Comparison of ENCODE assay signal across 7 mouse cellular contexts in genomic region chr6:134807794-134808193, GRCm38 (mm10).
"Had no signal": no experiment of that assay in that cellular context is flagged by ENCODE, and none has a peak within 500 bp of the region (broad histone marks: within the 10 kb centered on the region; RNA-seq: fewer than 3 reads in every experiment).

No protein-coding gene starts in this region.

- H3K27ac ChIP-seq: limb, embryonic 12.5 days; liver, embryonic 14.5 days; midbrain, embryonic 13.5 days; neural tube, embryonic 15.5 days had no signal

- DNase-seq: kidney, adult 8-10 months; kidney, postnatal 25 days; retina, postnatal 1 day had no signal

- H3K4me1 ChIP-seq: limb, embryonic 12.5 days; midbrain, embryonic 13.5 days; neural tube, embryonic 15.5 days had no signal

- H3K4me3 ChIP-seq: limb, embryonic 12.5 days; midbrain, embryonic 13.5 days; neural tube, embryonic 15.5 days had no signal

- H3K4me2 ChIP-seq: limb, embryonic 12.5 days; midbrain, embryonic 13.5 days; neural tube, embryonic 15.5 days had no signal

- H3K36me3 ChIP-seq: limb, embryonic 12.5 days; midbrain, embryonic 13.5 days; neural tube, embryonic 15.5 days had no signal

- H3K9me3 ChIP-seq: limb, embryonic 12.5 days; midbrain, embryonic 13.5 days; neural tube, embryonic 15.5 days had no signal

- H3K27me3 ChIP-seq: limb, embryonic 12.5 days; midbrain, embryonic 13.5 days; neural tube, embryonic 15.5 days had no signal

- H3K9ac ChIP-seq: limb, embryonic 12.5 days; liver, embryonic 14.5 days; midbrain, embryonic 13.5 days; neural tube, embryonic 15.5 days had no signal

- ATAC-seq: midbrain, embryonic 13.5 days had no signal
